Mouse (Mus musculus) ES-Bruce4 (cell line): Measurements from ENCODE around the gene Gpx3.

Source experiments
- CTCF ChIP-seq: IDR thresholded peaks from one replicate; pipeline ENCODE4 v1.8.1; 2011; ENCODE audit warnings: low read depth, low read length
- POLR2A ChIP-seq: IDR thresholded peaks from one replicate; pipeline ENCODE4 v1.8.1; 2011; ENCODE audit warnings: low read length; ENCODE audit not compliant: insufficient read depth

DNA sequence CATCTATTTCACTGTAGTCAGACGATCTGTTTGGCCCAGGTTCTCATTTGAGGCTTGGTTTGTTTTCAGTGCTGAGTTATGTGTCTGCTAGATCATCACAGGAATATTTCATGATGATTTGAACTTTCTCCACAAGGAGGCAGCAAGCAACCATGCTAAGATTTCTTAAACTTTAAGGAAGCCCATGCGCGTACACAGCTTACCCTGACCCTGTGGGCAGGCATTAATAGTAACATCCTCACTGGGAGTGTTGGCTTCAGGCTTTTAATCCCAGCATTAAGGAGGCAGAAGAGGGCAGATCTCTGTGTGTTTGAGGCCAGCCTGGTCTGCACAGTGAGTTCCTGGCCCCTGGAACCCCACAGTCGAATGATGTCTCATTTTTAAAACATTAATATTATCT, 22.8 kb upstream of the Gpx3 start:
- TF ChIP-seq CTCF = no peak
- no peak for TF ChIP-seq POLR2A
